Mouse (Mus musculus) gastrocnemius, adult 2 months (tissue): Measurements from ENCODE around the gene Rufy3. TPM values are rescaled to one million over a fixed set of nuclear protein-coding genes. Genes with fewer than 3 reads are reported as not detected.
"Not testable (repeated sequence)": the region's sequence is repeated elsewhere in the genome, so short reads cannot be mapped to it uniquely, and the experiment has no call there.

Source experiments
- DNase-seq: peaks from one replicate; pipeline ENCODE4 v3.0.0; 2022
- H3K27ac ChIP-seq: fragments of 200-600 bp; 2 replicates; pipeline ENCODE4 v1.8.1; 2022; ENCODE audit warnings: mild to moderate bottlenecking
- H3K4me3 ChIP-seq: fragments of 200-600 bp; 2 replicates; pipeline ENCODE4 v1.8.1; 2022; ENCODE audit warnings: mild to moderate bottlenecking, moderate library complexity
- CTCF ChIP-seq: fragments of 200-600 bp; IDR thresholded peaks from 2 replicates; pipeline ENCODE4 v1.8.1; 2022; ENCODE audit warnings: antibody characterized with exemption, mild to moderate bottlenecking, moderate library complexity
- intact Hi-C: fragments of 180-260 bp; cut with DNase I; formaldehyde crosslinking; loops from one replicate; pipeline ENCODE4 v1.15.1; 2025
- long read RNA-seq, 2 experiments: library from polyadenylated mRNA; stranded (forward); transcript quantifications; one replicate each; pipeline ENCODE4 v2.0.0; 2021
- total RNA-seq, 2 experiments: library from RNA; stranded (reverse); gene quantifications; 2 replicates each; pipeline ENCODE4 v1.2.3; 2021

Gene Rufy3
- 1 to 10 TPM; 6.3 to 7.4 TPM for total RNA-seq
- long read RNA-seq, experiment 1, transcript Rufy3-205 (18 exons, 3,536 nt) = major isoform, 26 of 29 reads
- long read RNA-seq, experiment 1, partial matches to known transcripts = 2 of 29 reads
- long read RNA-seq, experiment 1, other reads (novel, unspliced or antisense) = 1 of 29 reads
- long read RNA-seq, experiment 2, transcript Rufy3-205 (18 exons, 3,536 nt) = major isoform, 14 of 22 reads
- long read RNA-seq, experiment 2, partial matches to known transcripts = 2 of 22 reads
- long read RNA-seq, experiment 2, other reads (novel, unspliced or antisense) = 4 of 22 reads

GRCm38 (mm10) chr5:88564501-88565147 is at the start of gene Rufy3:
Rufy3 (plus strand) TSS chr5:88565040.
- intact Hi-C loops = loop anchor here (5.0 to 10.0 kb wide), 2 partner anchors 113 to 200 kb away; partner anchors contain the start of genes Dck and Grsf1
- Histone ChIP-seq H3K4me3 (peak within 1 kb of the TSS; percentile 83), H3K27ac (peak within 1 kb of the TSS; percentile 95)
- peak; percentile 74 for TF ChIP-seq CTCF
- peak; percentile 94 for DNase-seq

DNA sequence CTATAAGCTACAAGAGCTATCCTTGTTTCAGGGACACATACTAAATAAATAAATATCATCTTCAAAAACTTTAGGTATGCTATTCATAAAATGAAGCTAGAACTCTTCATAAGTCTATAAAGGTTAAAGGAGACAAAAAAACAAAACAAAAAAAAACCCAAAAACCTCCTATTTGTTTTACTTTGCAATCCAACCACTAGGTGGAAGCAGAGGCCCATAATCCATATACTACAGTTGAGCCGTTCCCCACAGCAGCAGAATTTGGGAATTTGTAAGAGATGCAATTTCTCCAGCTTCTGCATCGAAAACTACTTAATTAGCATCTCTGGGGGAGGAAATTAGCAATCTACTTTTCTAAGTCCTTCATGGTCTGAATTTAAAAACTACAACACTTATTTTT is 45.6 kb upstream of the Rufy3 start:
- Histone ChIP-seq H3K4me3 (no peak overlapping the region), H3K27ac (no peak overlapping the region)
- peak; percentile 74 for TF ChIP-seq CTCF
- intact Hi-C loops = no loop called here
- no peak for DNase-seq

DNA sequence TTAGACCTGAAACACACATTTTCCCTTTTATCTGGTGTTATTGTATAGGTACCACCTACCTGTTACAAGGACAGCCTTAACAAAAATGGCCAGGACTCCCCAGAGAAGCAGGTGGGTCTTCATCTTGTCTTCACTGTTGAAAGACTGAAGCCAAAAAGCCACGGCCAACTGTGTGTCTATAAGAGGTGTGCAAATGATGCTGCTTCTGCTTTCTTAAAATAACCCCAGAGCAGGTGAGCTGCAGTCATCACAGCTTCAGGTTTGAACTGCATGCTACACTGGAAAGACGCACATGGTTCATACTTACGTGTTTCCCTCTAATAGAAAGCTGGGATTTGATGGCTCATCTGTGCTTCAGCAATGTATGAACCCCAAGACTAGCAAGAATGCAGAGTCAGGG is 37.2 kb upstream of the Rufy3 start, which contains the start of gene Jchain:
Jchain (minus strand) TSS at position 235 of the 400 bp plus-strand sequence.
- TF ChIP-seq CTCF = no peak
- DNase-seq = no peak
- no peak within 1 kb of the TSS for H3K27ac ChIP-seq
- H3K4me3 ChIP-seq = no peak within 1 kb of the TSS
- intact Hi-C loops = no loop called here

DNA sequence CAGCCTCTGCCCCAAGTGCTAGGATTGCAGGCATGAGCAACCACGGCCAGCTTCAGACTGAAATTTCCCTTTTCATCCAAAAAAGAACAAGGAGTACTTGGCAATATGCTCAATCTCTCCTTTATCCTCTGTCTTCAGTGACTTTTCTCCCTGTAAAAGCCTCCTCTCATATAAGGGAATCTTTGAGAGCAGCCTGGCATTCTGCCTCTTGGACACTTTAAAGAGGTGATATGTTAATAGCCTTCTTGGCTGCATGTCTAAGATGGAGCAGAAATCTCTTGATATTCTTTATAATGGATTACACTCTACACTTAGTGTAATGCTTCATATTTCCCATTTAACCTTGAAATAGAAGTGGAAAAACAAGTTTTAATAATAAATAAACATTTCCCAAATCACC is 33.9 kb upstream of the Rufy3 start:
- DNase-seq = no peak
- no peak for TF ChIP-seq CTCF
- intact Hi-C loops = no loop called here
- Histone ChIP-seq H3K4me3 (no peak overlapping the region), H3K27ac (no peak overlapping the region)

DNA sequence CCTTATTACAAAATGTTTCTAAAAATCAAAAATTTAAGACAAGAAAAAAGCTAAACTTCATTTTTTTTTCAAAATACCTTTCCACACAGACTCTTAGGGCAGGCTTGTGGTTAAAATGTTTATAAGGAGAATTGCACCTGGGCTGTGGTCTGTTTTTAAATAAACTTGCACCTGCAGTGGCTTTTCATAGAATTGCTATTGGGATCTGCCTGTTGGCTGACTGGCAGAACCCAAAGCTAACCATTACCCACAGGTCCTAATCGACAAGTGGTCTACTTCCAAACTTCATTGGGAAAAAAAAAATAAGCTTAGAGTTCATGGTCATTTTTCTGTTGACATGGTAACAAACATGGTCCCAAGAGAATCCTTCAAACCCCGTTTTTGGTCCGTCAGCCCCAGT is 30.1 kb upstream of the Rufy3 start:
- intact Hi-C loops = no loop called here

DNA sequence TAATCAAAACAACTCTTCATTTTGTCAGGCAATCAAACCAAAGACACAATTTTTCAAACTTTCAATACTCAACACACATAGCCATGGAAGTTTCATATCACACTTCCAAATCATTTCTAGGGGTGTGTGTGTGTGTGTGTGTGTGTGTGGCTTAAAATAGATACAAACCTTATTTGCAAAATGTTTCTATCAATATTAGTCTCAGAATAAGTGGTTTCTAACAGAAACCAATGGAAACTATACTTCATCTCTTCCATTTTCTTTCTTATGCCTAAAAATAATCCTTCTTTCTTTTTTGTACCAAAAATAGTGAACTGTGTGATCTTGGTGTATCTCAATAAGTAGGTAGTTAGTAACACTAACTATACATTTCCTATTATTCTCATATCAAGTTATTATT is 24.0 kb upstream of the Rufy3 start:
- no peak for DNase-seq
- Histone ChIP-seq H3K4me3 (no peak overlapping the region), H3K27ac (no peak overlapping the region)
- intact Hi-C loops = no loop called here
- no peak for TF ChIP-seq CTCF

More for the DNA sequence above, 30.1 kb upstream of the Rufy3 start:
- DNase-seq = no peak
- no peak for TF ChIP-seq CTCF
- Histone ChIP-seq H3K4me3 (no peak overlapping the region), H3K27ac (no peak overlapping the region)

- intact Hi-C loops = no loop called here
- peak; percentile 79 for TF ChIP-seq CTCF
- DNase-seq = peak; percentile 39
- no peak overlapping the region; the same call in 1 of the 2 replicates for H3K27ac ChIP-seq
- peak overlapping the region; percentile 48 for H3K4me3 ChIP-seq
These were observed 22.1 kb upstream of the Rufy3 start for GRCm38 (mm10) chr5:88542651-88543282.

- H3K4me3 ChIP-seq, H3K27ac ChIP-seq, DNase-seq, intact Hi-C loops: not testable (repeated sequence)
These were observed 20.4 kb upstream of the Rufy3 start for GRCm38 (mm10) chr5:88544411-88544810.

DNA sequence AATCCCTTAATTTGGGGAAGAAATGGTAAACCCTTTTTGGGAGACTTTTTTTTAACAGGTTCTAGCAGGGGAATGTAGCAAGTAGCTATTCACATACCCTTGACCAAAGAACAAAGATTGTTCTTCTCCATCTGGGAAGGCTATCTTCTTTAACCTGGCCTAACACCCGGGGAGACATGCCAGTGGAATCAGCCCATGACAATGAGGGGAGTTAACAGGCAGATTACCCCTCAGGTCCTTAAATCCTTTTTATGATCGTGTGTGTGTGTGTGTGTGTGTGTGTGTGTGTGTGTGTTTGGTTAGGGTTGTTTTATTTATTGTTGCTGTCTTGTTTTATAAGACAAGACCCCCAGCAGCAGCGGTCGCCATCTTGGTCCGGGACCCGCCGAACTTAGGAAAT is 19.3 kb upstream of the Rufy3 start:
- no peak for DNase-seq
- no peak for TF ChIP-seq CTCF
- Histone ChIP-seq H3K4me3 (no peak overlapping the region), H3K27ac (no peak overlapping the region)
- intact Hi-C loops = no loop called here

- intact Hi-C loops = no loop called here
- no peak for TF ChIP-seq CTCF
- Histone ChIP-seq H3K27ac (peak overlapping the region; percentile 98), H3K4me3 (peak overlapping the region; percentile 76)
- DNase-seq = no peak
These were observed 11.4 kb upstream of the Rufy3 start for GRCm38 (mm10) chr5:88553271-88554085.

DNA sequence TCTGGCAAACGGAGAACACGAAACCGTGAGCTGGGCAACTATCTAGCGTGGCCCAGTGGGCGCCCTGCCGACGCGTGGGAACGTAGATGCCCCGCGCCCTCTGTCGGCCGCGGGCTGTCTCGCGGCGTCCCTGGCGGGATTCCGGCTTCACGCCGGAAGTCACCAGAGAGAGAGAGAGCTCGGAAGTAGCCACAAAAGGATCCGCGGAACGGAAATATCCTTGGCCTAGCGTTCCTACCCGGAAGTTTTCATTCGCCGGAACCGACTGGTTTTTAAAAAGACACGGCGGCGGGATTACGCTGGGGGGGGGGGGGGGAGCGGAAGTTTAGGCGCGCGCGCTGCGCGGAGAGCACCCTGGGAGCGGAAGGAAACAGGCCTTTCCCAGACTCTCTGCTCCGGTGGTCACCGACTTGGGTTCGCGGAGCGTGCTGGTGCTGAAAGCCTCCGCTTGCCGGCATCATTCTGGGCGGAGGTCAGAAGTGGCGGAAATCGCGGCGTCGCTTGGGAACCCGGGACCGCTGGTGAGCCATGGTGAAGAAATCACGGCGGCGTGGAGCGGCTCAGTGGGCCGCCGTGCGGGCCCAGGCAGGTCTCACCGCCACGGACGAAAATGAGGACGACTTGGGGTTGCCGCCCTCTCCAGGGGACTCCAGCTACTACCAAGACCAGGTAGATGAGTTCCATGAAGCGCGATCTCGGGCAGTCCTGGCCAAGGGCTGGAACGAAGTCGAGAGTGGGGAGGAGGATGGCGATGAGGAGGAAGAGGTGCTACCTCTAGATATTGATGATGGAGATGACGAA is 10.6 kb upstream of the Rufy3 start, which contains the start of gene Utp3:
Utp3 (plus strand) TSS at position 377 of the 801 bp plus-strand sequence.
- intact Hi-C loops = no loop called here
- DNase-seq = peak; percentile 93
- Histone ChIP-seq H3K27ac (peak within 1 kb of the TSS; percentile 98), H3K4me3 (peak within 1 kb of the TSS; percentile 76)
- peak; percentile 92 for TF ChIP-seq CTCF
